20 mouse cellular contexts compared by ENCODE assay signal in the genomic region with DNA sequence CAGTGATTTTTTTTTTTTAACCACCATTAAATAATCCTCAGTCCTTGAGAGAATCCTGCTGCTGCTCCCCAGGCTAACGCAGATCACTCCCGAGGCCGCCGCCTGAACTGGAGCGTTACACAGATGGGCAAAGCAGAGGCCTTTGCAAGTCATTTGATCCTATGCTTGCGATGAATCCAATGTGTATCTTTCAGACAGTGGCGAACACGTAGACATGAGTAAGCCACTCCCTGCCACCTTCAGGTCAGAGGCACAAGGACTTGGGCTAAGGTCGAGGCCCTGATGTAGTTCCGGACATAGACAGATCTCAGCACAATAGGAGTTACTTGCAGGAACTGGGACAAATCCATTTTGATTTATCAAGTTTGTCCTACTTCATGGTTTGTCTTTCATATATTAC. TPM values are rescaled to one million over a fixed set of nuclear protein-coding genes. Genes with fewer than 3 reads are reported as not detected.
A peak's percentile ranks its signal among the peaks of the same experiment; 100 is the strongest.
DNase-seq lines count a peak whose midpoint lies in the region; ATAC-seq lines count a peak whose summit lies in the region.
"Had no signal": no experiment of that assay in that cellular context is flagged by ENCODE, and none has a peak within 500 bp of the region (broad histone marks: within the 10 kb centered on the region; RNA-seq: fewer than 3 reads in every experiment).

No protein-coding gene starts in this region.

- H3K4me3 ChIP-seq in kidney, embryonic 15.5 days (replicated peaks): no peak overlapping the region
- H3K4me3 ChIP-seq: embryonic facial prominence, embryonic 13.5 days; gastrocnemius, adult 2 months; heart, embryonic 15.5 days; hindbrain, embryonic 12.5 days; limb, embryonic 13.5 days; stomach, embryonic 15.5 days had no signal

- WGBS in kidney, embryonic 15.5 days: 35% methylated on average over 10 of the region's 10 CpGs

- no peaks in the 10 kb centered on the region for H3K36me3 ChIP-seq in kidney, embryonic 15.5 days
- H3K36me3 ChIP-seq: embryonic facial prominence, embryonic 13.5 days; heart, embryonic 15.5 days; hindbrain, embryonic 12.5 days; limb, embryonic 13.5 days; stomach, embryonic 15.5 days had no signal

- H3K9ac ChIP-seq in kidney, embryonic 15.5 days: no peak overlapping the region
- H3K9ac ChIP-seq: embryonic facial prominence, embryonic 13.5 days; heart, embryonic 15.5 days; hindbrain, embryonic 12.5 days; limb, embryonic 13.5 days; liver, embryonic 14.5 days; stomach, embryonic 15.5 days had no signal

- no peaks in the 10 kb centered on the region for H3K27me3 ChIP-seq in kidney, embryonic 15.5 days
- H3K27me3 ChIP-seq: embryonic facial prominence, embryonic 13.5 days; heart, embryonic 15.5 days; hindbrain, embryonic 12.5 days; limb, embryonic 13.5 days; stomach, embryonic 15.5 days had no signal

- H3K4me1 ChIP-seq in kidney, embryonic 15.5 days: no peaks in the 10 kb centered on the region
- H3K4me1 ChIP-seq: embryonic facial prominence, embryonic 13.5 days; heart, embryonic 15.5 days; stomach, embryonic 15.5 days had no signal

- ATAC-seq in kidney, embryonic 15.5 days (replicated peaks; ENCODE audit: low FRiP score): peak; percentile 60; the same call in 1 of the 2 replicates
- ATAC-seq: CD4-positive, CD25-positive, alpha-beta regulatory T cell, adult 4 months had no signal

- H3K27ac ChIP-seq in kidney, embryonic 15.5 days: no peak overlapping the region
- H3K27ac ChIP-seq: embryonic facial prominence, embryonic 13.5 days; gastrocnemius, adult 2 months; heart, embryonic 15.5 days; hindbrain, embryonic 12.5 days; limb, embryonic 13.5 days; liver, embryonic 14.5 days; stomach, embryonic 15.5 days had no signal

- H3K9me3 ChIP-seq in kidney, embryonic 15.5 days (replicated peaks): no peaks in the 10 kb centered on the region; the same call in 1 of the 2 replicates
- H3K9me3 ChIP-seq: heart, embryonic 15.5 days; hindbrain, embryonic 12.5 days; limb, embryonic 13.5 days; stomach, embryonic 15.5 days had no signal

- DNase-seq in embryo, embryonic 10 days (ENCODE audit: low spot score): peak; percentile 46
- DNase-seq in embryo, embryonic 9.5 days (ENCODE audit: extremely low spot score): no peak
- DNase-seq in kidney, postnatal 25 days: no peak
- peak; percentile 59 to 89 for DNase-seq in adrenal gland, adult (ENCODE audit: inconsistent age in 2 of 2, low spot score in 1 of 2)
- DNase-seq in embryo, embryonic 10.5 days (ENCODE audit: low spot score): peak; percentile 29
- DNase-seq in c-Kit-positive CD71-positive TER-119-positive erythroid progenitor cells, embryonic 14.5 days (ENCODE audit: low spot score): no peak
- DNase-seq in cerebellum, adult 9-11 months: no peak
- DNase-seq: cerebellum, postnatal 25 days; gastrocnemius, adult 2 months; heart, adult 11 months; kidney, adult 8-10 months; thymus, adult 2 months had no signal

- H3K4me2 ChIP-seq in kidney, embryonic 15.5 days: no peak overlapping the region
- H3K4me2 ChIP-seq: embryonic facial prominence, embryonic 13.5 days; heart, embryonic 15.5 days; hindbrain, embryonic 12.5 days; limb, embryonic 13.5 days; stomach, embryonic 15.5 days had no signal

RNA-seq across cellular contexts. Expression of a gene that starts 49.0 kb away (rescaled TPM):
- 18.4 and 18.7 TPM in 2 replicates for polyA plus RNA-seq in kidney, embryonic 15.5 days (2015; fragmentation: Nextera tagmentation; extraction: Ambion mirVana)

Comparison
In these comparisons a context has a peak if more than half of its experiments do, and no peak if none do; other contexts are left out.
1. DNase-seq: peak in embryo, embryonic 10 days (single experiment), adrenal gland, adult (2 of 2) and embryo, embryonic 10.5 days (single experiment); none in embryo, embryonic 9.5 days (single experiment), kidney, postnatal 25 days (0 of 2), c-Kit-positive CD71-positive TER-119-positive erythroid progenitor cells, embryonic 14.5 days (single experiment) and cerebellum, adult 9-11 months (single experiment).